Mouse (Mus musculus): ENCODE results near the gene Taar8a. TPM values are rescaled to one million over a fixed set of nuclear protein-coding genes. Genes with fewer than 3 reads are reported as not detected.
"Not testable (repeated sequence)": the region's sequence is repeated elsewhere in the genome, so short reads cannot be mapped to it uniquely, and the experiment has no call there.

Taar8a gene
- total RNA-seq (2021), result not detected

GRCm38 (mm10) chr10:24076200-24076599 lies at the start of gene Taar8a:
Gene Taar8a, plus strand, starts transcription at chr10:24076500.
- intact Hi-C loops (cut with DNase I); DNase-seq (ENCODE audit: extremely low spot score in 1 of 2, low spot score in 2 of 2): not testable (repeated sequence)

GRCm38 (mm10) chr10:24026922-24027321 lies 49.4 kb upstream of the Taar8a start, which contains the start of gene Taar7d:
Gene Taar7d, plus strand, starts transcription at chr10:24027222.
- no peak for DNase-seq (ENCODE audit: extremely low spot score in 1 of 2, low spot score in 2 of 2)
- intact Hi-C loops (cut with DNase I), result no loop called here

GRCm38 (mm10) chr10:24031347-24031746 lies 45.0 kb upstream of the Taar8a start:
- intact Hi-C loops (cut with DNase I), result no loop called here
- DNase-seq (ENCODE audit: extremely low spot score in 1 of 2, low spot score in 2 of 2), result no peak

- no peak for DNase-seq (ENCODE audit: extremely low spot score in 1 of 2, low spot score in 2 of 2)
- intact Hi-C loops (cut with DNase I), result no loop called here
Observed at GRCm38 (mm10) chr10:24037314-24037713, 39.0 kb upstream of the Taar8a start, which contains the start of gene Taar7e. Gene Taar7e, plus strand, starts transcription at chr10:24037614.

- intact Hi-C loops (cut with DNase I), result no loop called here
- DNase-seq (ENCODE audit: extremely low spot score in 1 of 2, low spot score in 2 of 2), result no peak
Observed at GRCm38 (mm10) chr10:24040120-24040869, 36.0 kb upstream of the Taar8a start.

GRCm38 (mm10) chr10:24049210-24049609 lies 27.1 kb upstream of the Taar8a start, which contains the start of gene Taar7f:
Gene Taar7f, plus strand, starts transcription at chr10:24049510.
- no peak for DNase-seq (ENCODE audit: extremely low spot score in 1 of 2, low spot score in 2 of 2)
- intact Hi-C loops (cut with DNase I), result no loop called here

GRCm38 (mm10) chr10:24052039-24052438 lies 24.3 kb upstream of the Taar8a start:
- no peak for DNase-seq (ENCODE audit: extremely low spot score in 1 of 2, low spot score in 2 of 2)
- intact Hi-C loops (cut with DNase I), result no loop called here

- intact Hi-C loops (cut with DNase I), result no loop called here
- no peak for DNase-seq (ENCODE audit: extremely low spot score in 1 of 2, low spot score in 2 of 2)
Observed at GRCm38 (mm10) chr10:24058986-24059385, 17.3 kb upstream of the Taar8a start.

GRCm38 (mm10) chr10:24074751-24075150 lies 1.5 kb upstream of the Taar8a start:
- intact Hi-C loops (cut with DNase I), result not testable (repeated sequence)

GRCm38 (mm10) chr10:24080166-24080565 lies 3.9 kb downstream of the Taar8a start:
- intact Hi-C loops (cut with DNase I), result loop anchor here (2.0 to 5.0 kb wide), 2 partner anchors 103 to 265 kb away; no protein-coding TSS in a partner anchor
- DNase-seq (ENCODE audit: extremely low spot score in 1 of 2, low spot score in 2 of 2), result peak; percentile 27 to 33

More at GRCm38 (mm10) chr10:24074751-24075150, 1.5 kb upstream of the Taar8a start:
- DNase-seq (ENCODE audit: extremely low spot score in 1 of 2, low spot score in 2 of 2), result not testable (repeated sequence)

GRCm38 (mm10) chr10:24085936-24086335 lies 9.6 kb downstream of the Taar8a start:
- intact Hi-C loops (cut with DNase I), result no loop called here
- DNase-seq (ENCODE audit: extremely low spot score in 1 of 2, low spot score in 2 of 2), result no peak

GRCm38 (mm10) chr10:24086555-24086954 lies 10.3 kb downstream of the Taar8a start:
- DNase-seq (ENCODE audit: extremely low spot score in 1 of 2, low spot score in 2 of 2), result no peak
- intact Hi-C loops (cut with DNase I), result no loop called here

- intact Hi-C loops (cut with DNase I), result no loop called here
- DNase-seq (ENCODE audit: extremely low spot score in 1 of 2, low spot score in 2 of 2), result no peak
Observed at GRCm38 (mm10) chr10:24087168-24087567, 10.9 kb downstream of the Taar8a start.

- no peak for DNase-seq (ENCODE audit: extremely low spot score in 1 of 2, low spot score in 2 of 2)
- intact Hi-C loops (cut with DNase I), result no loop called here
Observed at GRCm38 (mm10) chr10:24092194-24092593, 15.9 kb downstream of the Taar8a start, which contains the start of gene Taar8b. Gene Taar8b, minus strand, starts transcription at chr10:24092294.

GRCm38 (mm10) chr10:24097010-24097409 lies 20.7 kb downstream of the Taar8a start:
- intact Hi-C loops (cut with DNase I), result not testable (repeated sequence)

GRCm38 (mm10) chr10:24101812-24102211 lies 25.5 kb downstream of the Taar8a start, which contains the start of gene Taar8c:
Gene Taar8c, minus strand, starts transcription at chr10:24101912.
- DNase-seq (ENCODE audit: extremely low spot score in 1 of 2, low spot score in 2 of 2); intact Hi-C loops (cut with DNase I): not testable (repeated sequence)

More at GRCm38 (mm10) chr10:24097010-24097409, 20.7 kb downstream of the Taar8a start:
- DNase-seq (ENCODE audit: extremely low spot score in 1 of 2, low spot score in 2 of 2), result not testable (repeated sequence)

- intact Hi-C loops (cut with DNase I); DNase-seq (ENCODE audit: extremely low spot score in 1 of 2, low spot score in 2 of 2): not testable (repeated sequence)
Observed at GRCm38 (mm10) chr10:24103299-24103698, 27.0 kb downstream of the Taar8a start.

- DNase-seq (ENCODE audit: extremely low spot score in 1 of 2, low spot score in 2 of 2), result no peak
- intact Hi-C loops (cut with DNase I), result no loop called here
Observed at GRCm38 (mm10) chr10:24107747-24108146, 31.4 kb downstream of the Taar8a start.

- intact Hi-C loops (cut with DNase I), result no loop called here
- no peak for DNase-seq (ENCODE audit: extremely low spot score in 1 of 2, low spot score in 2 of 2)
Observed at GRCm38 (mm10) chr10:24108236-24108635, 31.9 kb downstream of the Taar8a start.

GRCm38 (mm10) chr10:24109434-24109833 lies 33.1 kb downstream of the Taar8a start, which contains the start of gene Taar9:
Gene Taar9, minus strand, starts transcription at chr10:24109534.
- DNase-seq (ENCODE audit: extremely low spot score in 1 of 2, low spot score in 2 of 2); intact Hi-C loops (cut with DNase I): not testable (repeated sequence)
